Mouse (Mus musculus) fibroblast of lung, adult 2 months (primary cell): ENCODE measurements around the gene Vtcn1.

ENCODE experiments used
- DNase-seq: peaks from one replicate; pipeline ENCODE4 v3.0.0-alpha.2; 2011; ENCODE audit warnings: low read depth

The Vtcn1 gene

GRCm38 (mm10) chr3:100921825-100922505 is 96.7 kb downstream of the Vtcn1 start, which contains the start of gene Trim45:
TSS of gene Trim45 (plus strand) at chr3:100922202.
- DNase-seq, result peak; percentile 100

GRCm38 (mm10) chr3:100922506-100923375 is 97.5 kb downstream of the Vtcn1 start:
- no peak for DNase-seq

GRCm38 (mm10) chr3:100924065-100924732 is 98.9 kb downstream of the Vtcn1 start:
- no peak for DNase-seq

GRCm38 (mm10) chr3:100925176-100925575 is 99.9 kb downstream of the Vtcn1 start:
- DNase-seq, result no peak

- no peak for DNase-seq
Measured at GRCm38 (mm10) chr3:100931332-100932076, 106.2 kb downstream of the Vtcn1 start.

GRCm38 (mm10) chr3:100932077-100932944 is 107.1 kb downstream of the Vtcn1 start:
- no peak for DNase-seq

GRCm38 (mm10) chr3:100935521-100935920 is 110.3 kb downstream of the Vtcn1 start:
- DNase-seq, result no peak

GRCm38 (mm10) chr3:100936201-100936600 is 110.9 kb downstream of the Vtcn1 start:
- DNase-seq, result no peak

- DNase-seq, result no peak
Measured at GRCm38 (mm10) chr3:100938211-100938610, 113.0 kb downstream of the Vtcn1 start.

GRCm38 (mm10) chr3:100940496-100941037 is 115.3 kb downstream of the Vtcn1 start:
- DNase-seq, result no peak
